Mouse (Mus musculus) ES-Bruce4 (cell line): Measurements from ENCODE around the gene Trim34b.
"Not testable (repeated sequence)": the region's sequence is repeated elsewhere in the genome, so short reads cannot be mapped to it uniquely, and the experiment has no call there.

ENCODE experiments used
- CTCF ChIP-seq: IDR thresholded peaks from one replicate; pipeline ENCODE4 v1.8.1; 2011; ENCODE audit warnings: low read depth, low read length
- EP300 ChIP-seq: IDR thresholded peaks from 2 replicates; pipeline ENCODE4 v1.6.1; 2011; ENCODE audit warnings: low read depth, low read length; ENCODE audit not compliant: insufficient read depth
- POLR2A ChIP-seq: IDR thresholded peaks from one replicate; pipeline ENCODE4 v1.8.1; 2011; ENCODE audit warnings: low read length; ENCODE audit not compliant: insufficient read depth

- not testable (repeated sequence) for TF ChIP-seq CTCF, EP300, POLR2A
Measured at GRCm38 (mm10) chr7:104348043-104348442, 18.8 kb downstream of the Trim34b start.
